Mouse (Mus musculus) spleen, adult 2 months (tissue): ENCODE results near the gene Prex1.

ENCODE experiments used
- CTCF ChIP-seq: fragments of 200-500 bp; IDR thresholded peaks from 2 replicates; pipeline ENCODE4 v1.5.1; 2011; ENCODE audit warnings: mild to moderate bottlenecking, inconsistent platforms; ENCODE audit not compliant: insufficient read depth, insufficient read length, insufficient replicate concordance; ENCODE audit errors: extremely low read depth
- POLR2A ChIP-seq: fragments of 200-500 bp; IDR thresholded peaks from 2 replicates; pipeline ENCODE4 v1.6.1; 2011; ENCODE audit warnings: low read depth, low read length, inconsistent platforms

GRCm38 (mm10) chr2:166662595-166663160 lies 51.0 kb downstream of the Prex1 start:
- TF ChIP-seq POLR2A: no peak
- no peak for TF ChIP-seq CTCF
